Mouse (Mus musculus) lung, postnatal 10 days (tissue): ENCODE measurements around the gene Polr1c.

Source experiments
- DNase-seq: peaks from one replicate; pipeline ENCODE4 v3.0.0; 2021

Polr1c gene

DNA sequence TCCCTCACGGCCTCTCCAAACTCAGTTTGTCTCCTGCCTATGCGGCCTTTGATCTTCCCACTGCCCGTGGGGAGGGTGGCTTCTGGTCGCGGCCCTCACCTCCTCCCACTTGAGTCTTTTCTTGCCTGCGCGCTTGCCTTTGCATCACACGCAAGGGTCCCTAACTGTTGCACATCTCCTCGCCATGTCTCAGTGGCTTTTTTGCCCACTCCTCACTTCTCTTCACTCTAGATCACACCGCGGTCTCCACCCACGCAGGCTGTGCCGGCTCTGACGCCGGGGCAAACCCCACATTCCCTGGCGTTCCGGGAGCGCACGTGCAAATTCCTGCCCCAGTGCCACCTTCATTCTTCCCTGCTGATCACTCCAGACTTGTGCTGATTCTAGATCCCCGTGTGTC lies 44.8 kb downstream of the Polr1c start:
- DNase-seq, result no peak

DNA sequence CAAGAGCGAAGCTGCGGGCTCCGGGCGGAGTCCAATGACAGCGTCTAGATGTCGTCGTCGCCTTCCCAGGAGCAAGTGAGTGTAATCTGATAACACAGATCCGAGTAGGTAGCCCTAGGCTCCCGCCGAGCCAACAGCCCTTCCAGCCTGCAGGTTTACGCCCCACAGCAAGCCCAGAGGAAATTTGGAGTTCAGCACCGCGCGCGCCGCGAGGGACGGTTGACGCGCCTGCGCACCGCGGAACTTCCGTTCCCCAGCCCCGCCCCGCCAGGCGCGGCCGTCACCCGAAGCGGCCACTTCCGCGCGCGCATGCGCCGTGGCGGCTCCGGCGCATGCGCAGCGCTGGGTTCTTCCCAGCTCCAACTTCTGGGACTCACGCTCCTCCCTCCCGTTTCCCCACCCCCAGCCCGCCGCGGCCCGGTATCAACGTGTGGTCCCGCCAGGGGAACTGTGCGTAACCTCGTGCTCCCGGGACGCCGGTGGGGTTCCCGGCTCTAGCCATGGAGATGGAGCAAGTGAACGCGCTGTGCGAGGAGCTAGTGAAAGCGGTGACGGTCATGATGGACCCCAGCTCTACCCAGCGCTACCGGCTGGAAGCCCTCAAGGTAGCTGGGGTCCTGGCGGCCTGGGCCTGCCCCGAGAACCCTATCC lies 45.3 kb downstream of the Polr1c start, which contains the start of the genes Polh and Xpo5:
TSS of gene Polh (minus strand) at position 225 of the 651 bp plus-strand sequence.
TSS of gene Xpo5 (plus strand) at position 362 of the 651 bp plus-strand sequence.
- DNase-seq, result peak; percentile 94

- peak; percentile 7 for DNase-seq
Observed at GRCm38 (mm10) chr17:46201151-46201550, 46.7 kb downstream of the Polr1c start.
